Mouse (Mus musculus): Measurements from ENCODE around the gene Nckap5l.

GRCm38 (mm10) chr15:99473801-99474575 is 16.4 kb upstream of the Nckap5l start:
- TF ChIP-seq CTCF (IDR thresholded peaks at IDR 0.05; ENCODE audit: insufficient read depth, low read depth, low read length), result no peak
- no peak for TF ChIP-seq POLR2A (IDR thresholded peaks at IDR 0.05; ENCODE audit: insufficient read depth, low read depth, low read length)

All from olfactory bulb, adult 2 months (tissue).